Mouse (Mus musculus) B cell, adult 2 months (primary cell): ENCODE measurements around the gene Dennd4a.

Source experiments
- DNase-seq, 2 experiments: peaks; one replicate each; pipeline ENCODE4 v3.0.0; 2022

Gene Dennd4a

DNA sequence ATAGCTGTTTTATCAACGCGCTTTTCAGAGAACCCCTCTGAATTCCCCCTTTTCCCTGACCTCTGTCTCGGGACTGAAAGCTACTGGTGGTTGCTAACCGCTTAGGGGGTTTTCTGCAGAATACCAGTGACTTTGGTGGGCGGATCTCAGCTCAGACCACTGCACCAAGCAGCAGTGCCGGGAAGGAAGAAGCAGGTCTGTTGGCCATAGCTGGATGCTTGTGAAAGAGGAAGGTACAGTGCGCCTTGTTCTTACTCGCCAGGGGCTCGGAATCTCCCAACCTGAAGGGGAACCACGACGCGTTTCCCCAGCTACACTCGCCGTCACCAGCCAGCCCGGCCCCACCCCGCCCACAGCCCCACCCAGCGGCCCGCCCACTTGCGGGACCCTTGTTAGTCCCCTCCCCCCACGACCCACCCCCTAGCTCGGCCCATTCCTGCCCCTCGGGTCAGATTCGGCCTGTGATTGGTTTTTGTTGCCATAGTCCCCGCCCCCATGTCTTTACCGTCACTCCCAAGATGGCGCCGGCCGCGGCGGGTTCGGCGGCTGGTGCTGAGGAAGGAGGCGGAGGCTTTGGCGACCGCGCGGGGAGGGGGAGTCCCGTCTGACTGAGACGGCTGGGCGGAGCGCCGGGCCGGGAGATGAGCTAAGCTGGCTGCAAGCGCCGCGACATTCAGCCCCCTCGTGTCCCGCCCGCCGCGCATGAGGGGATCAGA is at the start of gene Dennd4a:
Dennd4a (plus strand) TSS at position 519 of the 716 bp plus-strand sequence.
- DNase-seq = peak; percentile 98

GRCm38 (mm10) chr9:64764824-64765223 is 46.3 kb upstream of the Dennd4a start:
- no peak for DNase-seq

DNA sequence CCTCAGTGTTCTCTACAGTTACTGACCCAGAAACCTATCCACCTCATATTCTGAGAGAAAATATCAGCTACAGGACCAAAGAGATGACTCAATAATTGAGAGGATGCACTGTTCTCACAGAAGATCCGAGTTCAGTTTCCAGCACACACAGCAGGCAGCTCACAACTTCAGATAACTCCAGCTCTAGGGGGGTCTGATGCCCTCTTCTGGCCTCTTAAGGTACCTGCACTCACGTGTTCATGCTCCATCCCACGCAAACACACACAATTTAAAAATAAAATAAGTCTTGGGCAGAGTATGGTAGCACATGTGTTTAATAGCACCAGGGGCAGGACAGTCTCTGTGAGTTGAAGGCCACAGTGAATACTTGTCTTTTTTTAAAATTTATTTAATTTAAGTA is 45.0 kb upstream of the Dennd4a start:
- no peak for DNase-seq

DNA sequence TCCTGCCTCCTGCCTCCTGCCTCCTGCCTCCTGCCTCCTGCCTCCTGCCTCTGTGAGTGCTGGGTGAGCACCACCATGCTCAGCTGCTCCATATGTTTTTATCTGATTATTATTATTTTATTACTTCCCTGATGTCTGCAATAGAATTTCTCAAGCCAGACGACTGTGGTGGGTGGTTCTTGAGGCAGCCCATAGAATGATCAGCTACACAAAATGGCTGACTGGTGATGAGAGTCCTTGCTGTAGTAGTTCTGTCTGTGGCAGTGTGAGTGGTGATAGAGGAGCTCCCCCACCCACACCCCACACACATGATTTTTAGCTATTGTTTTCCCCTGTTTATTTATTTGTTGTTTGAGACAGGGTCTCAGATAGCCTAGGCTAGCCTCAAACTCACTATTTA is 43.3 kb upstream of the Dennd4a start:
- no peak for DNase-seq

GRCm38 (mm10) chr9:64769066-64769695 is 42.0 kb upstream of the Dennd4a start:
- peak; percentile 58 to 63 for DNase-seq

DNA sequence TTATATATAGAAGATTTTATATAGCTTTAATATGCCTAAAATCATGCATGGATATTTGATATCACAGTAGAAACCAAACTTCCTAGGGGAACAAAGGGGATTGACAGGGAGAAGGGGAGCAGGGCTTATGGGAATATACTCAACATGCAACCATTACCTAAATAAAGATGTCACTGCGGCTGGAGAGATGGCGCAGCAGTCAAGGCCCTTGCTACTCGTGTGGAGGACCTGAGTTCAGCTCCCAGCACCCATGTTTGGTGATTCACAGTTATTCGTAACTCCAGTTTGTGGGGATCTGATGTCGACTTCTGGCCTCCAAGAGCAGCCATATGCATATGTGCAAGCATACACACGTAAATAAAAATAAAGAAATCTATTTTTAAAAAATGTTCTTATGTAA is 41.2 kb upstream of the Dennd4a start:
- DNase-seq = no peak

- no peak for DNase-seq
Observed at GRCm38 (mm10) chr9:64770411-64770849, 40.7 kb upstream of the Dennd4a start.

DNA sequence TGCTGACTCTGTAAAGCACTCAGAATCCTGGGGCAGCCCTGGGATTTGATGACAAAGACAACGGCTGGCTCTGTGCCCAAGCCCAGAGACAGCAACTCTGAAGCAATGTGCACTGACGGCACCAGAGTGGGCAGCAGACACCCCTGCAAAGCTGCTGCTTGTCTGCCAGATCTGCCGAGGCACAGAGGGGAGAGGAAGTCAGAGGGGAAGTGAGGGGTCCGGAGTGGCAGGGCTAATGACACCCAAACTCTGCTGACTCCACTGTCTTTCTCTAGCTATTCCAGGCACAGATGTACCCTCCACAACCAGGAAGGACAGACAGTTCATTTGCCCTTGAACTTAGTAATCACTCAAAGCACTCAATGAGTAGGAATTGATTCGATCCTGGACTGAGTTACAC is 39.9 kb upstream of the Dennd4a start:
- peak; percentile 10 to 15 for DNase-seq

- DNase-seq = no peak
Observed at GRCm38 (mm10) chr9:64773254-64773653, 37.9 kb upstream of the Dennd4a start.

DNA sequence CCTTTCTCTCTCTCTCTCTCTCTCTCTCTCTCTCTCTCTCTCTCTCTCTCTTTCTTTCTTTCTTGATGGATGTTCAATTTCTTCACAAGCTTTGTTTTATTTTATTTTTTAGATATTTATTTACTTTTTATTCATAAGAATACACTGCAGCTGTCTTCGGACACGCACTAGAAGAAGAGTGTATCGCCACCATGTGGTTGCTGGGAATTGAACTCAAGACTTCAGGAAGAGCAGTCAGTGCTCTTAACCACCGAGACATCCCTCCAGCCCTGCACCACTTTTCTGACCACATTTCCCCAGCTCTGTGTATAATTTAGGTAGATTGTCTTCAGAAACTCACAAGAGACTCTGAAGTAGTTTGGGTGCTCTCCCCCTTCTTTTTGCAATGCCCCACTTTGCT is 37.2 kb upstream of the Dennd4a start:
- DNase-seq = no peak

DNA sequence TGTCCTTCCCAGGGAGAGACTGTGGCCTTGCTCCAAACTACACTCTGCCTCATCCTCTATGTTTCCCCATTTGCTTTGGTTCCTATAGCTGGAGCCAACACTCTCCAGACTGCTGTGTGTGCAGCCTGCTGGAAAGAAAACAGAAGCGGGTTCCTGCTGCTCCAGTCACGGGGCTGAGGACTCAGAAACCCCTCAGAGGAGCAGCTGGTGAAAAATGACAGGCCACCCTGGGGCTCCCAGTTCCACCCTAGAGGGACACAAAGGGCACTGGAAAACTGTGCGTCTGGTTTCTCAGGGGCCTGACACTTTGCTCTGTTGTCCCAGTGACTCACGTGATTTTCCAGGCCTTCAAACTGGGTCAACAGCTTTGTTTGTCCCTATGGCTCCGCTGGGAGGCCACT is 36.7 kb upstream of the Dennd4a start:
- no peak for DNase-seq

- DNase-seq = no peak
Observed at GRCm38 (mm10) chr9:64774883-64775282, 36.3 kb upstream of the Dennd4a start.

DNA sequence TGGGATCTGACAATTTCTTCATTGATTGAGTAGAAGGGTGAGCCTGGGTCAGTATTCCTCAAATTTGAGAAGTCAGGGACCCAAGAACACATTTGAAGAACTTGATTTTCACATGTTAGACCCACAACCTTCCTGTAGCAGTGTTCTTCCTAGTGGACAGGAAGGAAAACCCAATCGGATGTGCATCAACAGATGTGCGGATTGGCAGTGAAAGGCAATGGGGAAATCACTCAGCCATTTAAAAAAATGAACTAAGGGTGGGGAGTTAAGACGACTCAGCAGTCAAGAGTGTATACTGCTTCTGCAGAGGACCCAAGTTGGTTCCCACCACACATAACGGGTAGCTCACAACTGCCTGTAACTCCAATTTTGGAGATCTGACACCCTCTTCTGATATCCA is 35.6 kb upstream of the Dennd4a start:
- DNase-seq = no peak

GRCm38 (mm10) chr9:64777441-64777987 is 33.6 kb upstream of the Dennd4a start:
- no peak for DNase-seq

- DNase-seq = peak in 1 of 2 experiments; percentile 46
Observed at GRCm38 (mm10) chr9:64778151-64778550, 33.0 kb upstream of the Dennd4a start.

DNA sequence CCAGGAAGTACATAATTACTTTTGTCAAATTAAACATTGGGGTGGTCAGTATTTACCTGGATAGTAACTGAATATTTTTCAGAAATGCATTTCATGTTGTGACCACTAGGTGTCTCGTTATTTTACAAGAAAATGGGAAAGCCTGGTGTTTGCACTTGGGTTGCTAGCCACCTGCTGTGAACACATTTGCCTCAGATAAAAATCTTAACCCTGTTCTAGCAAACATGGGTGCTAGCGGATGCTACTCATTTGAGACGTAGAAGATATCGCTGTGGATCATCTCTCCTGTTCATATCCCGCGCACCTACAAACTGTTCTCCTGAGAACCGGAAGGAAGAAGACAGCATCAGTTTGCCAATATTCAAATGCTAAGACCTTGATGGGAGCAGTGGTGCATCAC is 31.5 kb upstream of the Dennd4a start:
- peak in 1 of 2 experiments; percentile 36 for DNase-seq

- no peak for DNase-seq
Observed at GRCm38 (mm10) chr9:64783511-64783910, 27.6 kb upstream of the Dennd4a start.

GRCm38 (mm10) chr9:64784841-64785240 is 26.3 kb upstream of the Dennd4a start:
- peak; percentile 88 to 91 for DNase-seq

DNA sequence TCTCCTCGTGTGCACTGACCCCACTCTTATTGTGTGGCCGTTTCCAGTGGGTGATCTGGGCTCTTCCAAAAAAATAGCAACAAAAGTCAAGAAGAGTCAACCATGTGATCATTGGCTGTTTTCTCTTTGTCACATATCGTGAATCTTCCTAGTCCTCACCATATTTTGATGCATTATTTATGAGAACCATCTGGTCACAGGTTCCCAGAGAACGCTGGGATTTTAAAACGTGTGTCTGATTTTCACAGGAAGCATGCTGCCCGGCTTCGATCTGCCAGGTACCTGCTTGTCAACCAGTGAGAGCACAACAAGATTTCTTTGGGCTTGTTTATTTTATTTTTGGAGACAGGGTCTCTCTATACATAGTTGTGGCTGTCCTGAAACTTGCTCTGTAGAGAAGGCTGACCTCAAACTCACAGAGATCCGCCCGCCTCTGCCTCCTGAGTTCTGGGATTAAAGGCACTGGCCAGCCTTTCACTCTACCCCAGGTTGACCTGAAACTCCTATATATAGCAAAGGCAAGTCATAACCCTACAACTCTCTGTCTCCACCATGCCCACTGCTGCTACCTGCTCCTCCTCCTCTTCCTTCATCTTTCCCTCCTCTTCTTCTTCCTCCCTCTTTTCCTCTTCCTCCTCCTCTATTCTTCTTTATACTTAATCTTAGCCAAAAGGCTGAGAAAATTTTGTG is 24.8 kb upstream of the Dennd4a start:
- no peak for DNase-seq

DNA sequence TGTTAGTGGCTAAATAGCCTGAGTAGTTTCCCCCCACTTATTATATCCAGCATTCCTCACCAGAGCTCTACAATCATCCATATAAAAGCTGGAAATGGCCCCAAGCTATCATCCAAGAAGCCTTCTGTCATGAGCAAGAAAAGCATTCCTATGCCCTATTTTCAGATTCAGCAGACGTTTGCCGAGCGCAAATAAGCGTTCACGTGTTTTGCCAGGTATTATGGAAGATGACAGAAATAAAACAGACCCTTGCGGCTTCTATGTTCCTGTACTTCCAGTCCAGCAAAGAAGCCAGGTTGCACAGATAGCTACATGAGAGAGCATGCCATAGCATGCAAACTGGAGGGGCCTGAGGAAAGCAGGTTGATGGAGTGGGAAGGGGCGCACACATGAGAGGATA is 23.1 kb upstream of the Dennd4a start:
- no peak for DNase-seq

DNA sequence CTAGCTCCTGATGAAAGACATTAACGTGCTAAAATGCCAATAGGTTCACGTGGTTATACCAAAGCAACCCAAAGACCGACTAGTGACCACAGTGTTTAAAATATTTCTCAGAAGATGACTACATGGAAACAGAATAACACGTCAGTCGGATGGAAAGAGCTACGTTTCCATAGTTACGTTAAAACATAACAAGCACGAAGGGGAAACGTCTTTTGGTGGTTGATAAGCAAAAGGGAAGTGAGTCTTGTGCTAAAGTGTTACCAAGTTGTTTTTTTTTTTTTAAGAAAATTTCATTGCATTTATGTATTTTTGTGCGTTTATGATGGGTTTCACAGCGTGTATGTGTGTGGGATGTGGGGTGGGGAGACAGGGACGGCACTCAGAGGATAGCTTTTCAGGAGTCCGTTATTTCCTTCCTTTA is 21.8 kb upstream of the Dennd4a start:
- peak; percentile 71 to 73 for DNase-seq

DNA sequence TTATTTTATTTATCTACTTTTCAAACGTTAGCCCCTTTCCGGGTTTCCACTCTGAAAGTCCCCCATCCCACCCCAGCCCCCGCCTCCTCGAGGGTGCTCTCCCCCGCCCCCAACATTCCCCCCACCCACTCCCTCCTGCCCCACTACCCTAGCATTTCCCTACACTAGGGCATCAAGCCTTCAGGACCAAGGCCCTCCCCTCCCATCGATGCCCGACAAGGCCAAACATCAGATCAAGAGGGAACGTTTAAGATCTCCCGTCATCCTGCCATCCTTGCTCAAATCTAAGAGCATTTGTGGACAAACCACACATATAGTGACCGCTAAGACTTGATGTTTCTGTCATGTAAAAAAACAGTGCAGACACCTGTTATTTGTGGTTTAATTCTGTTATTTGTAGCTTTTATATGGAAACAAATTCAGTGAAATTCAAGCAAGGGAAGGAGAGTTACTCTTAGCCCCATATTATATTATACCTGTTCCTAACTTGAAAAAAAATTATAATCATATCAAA is 21.2 kb upstream of the Dennd4a start:
- peak; percentile 48 to 54 for DNase-seq
